In genomic region chr12:98628260-98628970, GRCm38 (mm10) we compare ENCODE assay signal across 8 mouse cellular contexts. TPM values are rescaled to one million over a fixed set of nuclear protein-coding genes. Genes with fewer than 3 reads are reported as not detected.
DNase-seq lines count a peak whose midpoint lies in the region; ATAC-seq and TF ChIP-seq lines count a peak whose summit lies in the region.

No protein-coding gene starts in this region.

- no peak for TF ChIP-seq EP300 in ES-Bruce4 (IDR thresholded peaks at IDR 0.05; ENCODE audit: insufficient read depth, low read depth, low read length)

- H3K4me3 ChIP-seq in heart, embryonic 12.5 days = peak overlapping the region; percentile 69
- peak overlapping the region; percentile 87 for H3K4me3 ChIP-seq in ES-Bruce4 (ENCODE audit: low read depth, low read length)
- H3K4me3 ChIP-seq in limb, embryonic 12.5 days (replicated peaks) = peak overlapping the region; percentile 77

- no peak for DNase-seq in heart, adult 9 months (ENCODE audit: low spot score in 2 of 2)
- no peak for DNase-seq in retina, embryonic 14.5 days (ENCODE audit: low spot score)
- no peak for DNase-seq in gastrocnemius, postnatal 14 days

- no peak overlapping the region for H3K27ac ChIP-seq in heart, embryonic 12.5 days (ENCODE audit: poor library complexity, severe bottlenecking)
- no peak overlapping the region for H3K27ac ChIP-seq in ES-Bruce4 (ENCODE audit: insufficient read depth, low read length)
- no peak overlapping the region for H3K27ac ChIP-seq in limb, embryonic 12.5 days

- intact Hi-C loops in gastrocnemius, postnatal 14 days (cut with DNase I; ENCODE audit: low total_unique reads) = no loop called here

- no peak for TF ChIP-seq POLR2A in ES-Bruce4 (IDR thresholded peaks at IDR 0.05; ENCODE audit: insufficient read depth, low read length)

- H3K9ac ChIP-seq in heart, embryonic 12.5 days = peak overlapping the region; percentile 81
- H3K9ac ChIP-seq in ES-Bruce4 (ENCODE audit: low read depth, poor library complexity, severe bottlenecking) = peak overlapping the region; percentile 79
- peak overlapping the region; percentile 67 for H3K9ac ChIP-seq in limb, embryonic 12.5 days (replicated peaks)

- peak overlapping the region; percentile 77 for H3K4me2 ChIP-seq in heart, embryonic 12.5 days
- peak overlapping the region; percentile 61 for H3K4me2 ChIP-seq in limb, embryonic 12.5 days

- TF ChIP-seq CTCF in ES-Bruce4 (IDR thresholded peaks at IDR 0.05; ENCODE audit: low read depth, low read length) = no peak

- H3K36me3 ChIP-seq in heart, embryonic 12.5 days = peaks cover 10% of the 10 kb centered on the region; the same call in 1 of the 2 replicates
- H3K36me3 ChIP-seq in ES-Bruce4 (ENCODE audit: control insufficient read depth, insufficient read depth, low read length, poor library complexity, severe bottlenecking) = no peaks in the 10 kb centered on the region
- H3K36me3 ChIP-seq in limb, embryonic 12.5 days = peaks cover 12% of the 10 kb centered on the region; the same call in 1 of the 2 replicates

- H3K4me1 ChIP-seq in heart, embryonic 12.5 days (replicated peaks) = peaks cover 4% of the 10 kb centered on the region; the same call in 1 of the 2 replicates
- H3K4me1 ChIP-seq in ES-Bruce4 (ENCODE audit: control insufficient read depth, insufficient read depth, low read length) = no peaks in the 10 kb centered on the region
- H3K4me1 ChIP-seq in limb, embryonic 12.5 days (replicated peaks) = peaks cover 5% of the 10 kb centered on the region

- H3K27me3 ChIP-seq in heart, embryonic 12.5 days (replicated peaks) = no peaks in the 10 kb centered on the region
- no peaks in the 10 kb centered on the region for H3K27me3 ChIP-seq in ES-Bruce4 (ENCODE audit: control insufficient read depth, insufficient read depth, low read length, poor library complexity, severe bottlenecking)
- H3K27me3 ChIP-seq in limb, embryonic 12.5 days = no peaks in the 10 kb centered on the region

- H3K9me3 ChIP-seq in heart, embryonic 12.5 days (replicated peaks) = 0 out of 2 replicates have a peak, but pooled peaks cover 7% of the 10 kb centered on the region
- no peaks in the 10 kb centered on the region for H3K9me3 ChIP-seq in ES-Bruce4 (replicated peaks; ENCODE audit: control insufficient read depth, insufficient read depth, low read length, poor library complexity, severe bottlenecking)
- H3K9me3 ChIP-seq in limb, embryonic 12.5 days = peaks cover 6% of the 10 kb centered on the region; the same call in 1 of the 2 replicates

- ATAC-seq in heart, embryonic 12.5 days (ENCODE audit: insufficient number of reproducible peaks, low FRiP score) = peak; percentile 84
- peak; percentile 67; the same call in 1 of the 2 replicates for ATAC-seq in erythroid progenitor cell, adult 5-6 weeks (replicated peaks; ENCODE audit: low FRiP score, poor library complexity, severe bottlenecking)
- peak; percentile 79; the same call in 1 of the 2 replicates for ATAC-seq in limb, embryonic 12.5 days (ENCODE audit: insufficient number of reproducible peaks, insufficient read depth, low FRiP score, low TSS enrichment, low read depth)
- peak; percentile 40; the same call in 1 of the 2 replicates for ATAC-seq in neutrophil, adult 5-6 weeks (ENCODE audit: extremely low read depth, insufficient number of reproducible peaks, low FRiP score, poor library complexity, severe bottlenecking)

- 2% methylated on average over 16 of the region's 16 CpGs for WGBS in heart, embryonic 12.5 days
- WGBS in limb, embryonic 12.5 days = 2% methylated on average over 16 of the region's 16 CpGs

RNA-seq across cellular contexts. Expression of gene Spata7, which starts 0.5 kb away (rescaled TPM):
- polyA plus RNA-seq in heart, embryonic 12.5 days (2016; fragmentation: Nextera tagmentation; extraction: Ambion mirVana) = 10.9 and 11.2 TPM in 2 replicates
- polyA plus RNA-seq in ES-Bruce4 (2011; ENCODE audit: insufficient read depth, insufficient read length, low read depth, missing spikeins) = 18.0 and 22.2 TPM in 2 replicates
- 8.4 TPM in 1 of 2 replicates, not detected in the other for total RNA-seq in erythroid progenitor cell, adult 5-6 weeks (2015; ENCODE audit: low replicate concordance)
- 1.4 and 3.2 TPM in 2 replicates for total RNA-seq in erythroid progenitor cell, adult 5-6 weeks (2017; ENCODE audit: low replicate concordance)
- polyA plus RNA-seq in limb, embryonic 12.5 days (2016; fragmentation: Nextera tagmentation; extraction: Ambion mirVana) = 22.5 and 27.6 TPM in 2 replicates
- total RNA-seq in neutrophil, adult 5-6 weeks (2017) = 1.2 and 2.2 TPM in 2 replicates
- 1 to 10 TPM; 3.4 to 3.8 TPM for total RNA-seq in gastrocnemius, postnatal 14 days (2021)

RNA-seq across cellular contexts. Expression of gene Kcnk10, which starts 50.3 kb away (rescaled TPM):
- 0.37 and 0.46 TPM in 2 replicates for polyA plus RNA-seq in heart, embryonic 12.5 days (2016; fragmentation: Nextera tagmentation; extraction: Ambion mirVana)
- polyA plus RNA-seq in ES-Bruce4 (2011; ENCODE audit: insufficient read depth, insufficient read length, low read depth, missing spikeins) = not detected in 2 replicates
- not detected in 2 replicates for total RNA-seq in erythroid progenitor cell, adult 5-6 weeks (2015; ENCODE audit: low replicate concordance)
- not detected in 2 replicates for total RNA-seq in erythroid progenitor cell, adult 5-6 weeks (2017; ENCODE audit: low replicate concordance)
- polyA plus RNA-seq in limb, embryonic 12.5 days (2016; fragmentation: Nextera tagmentation; extraction: Ambion mirVana) = 0.08 and 0.21 TPM in 2 replicates
- total RNA-seq in neutrophil, adult 5-6 weeks (2017) = 0.98 and 2.1 TPM in 2 replicates
- total RNA-seq in gastrocnemius, postnatal 14 days (2021) = under 1 TPM in 1 of 2 experiments, not detected in 1; 0.07 TPM
